Mouse (Mus musculus) midbrain, embryonic 14.5 days (tissue): ENCODE measurements around the gene Mios. TPM values are rescaled to one million over a fixed set of nuclear protein-coding genes. Genes with fewer than 3 reads are reported as not detected.

Source experiments
- polyA plus RNA-seq: library from polyadenylated mRNA; unstranded; fragments of >200 nt; fragmentation: Nextera tagmentation; extraction: Ambion mirVana; gene quantifications from 2 replicates; pipeline ENCODE4 v1.2.1, GENCODE M21; 2014

Gene Mios
- polyA plus RNA-seq, 1 experiment from 2014 or later = 32.0 TPM

Other genes starting within 250 kb of the Mios start
- gene Col28a1, start 16.6 kb upstream of the Mios start, polyA plus RNA-seq = 0.39 and 0.49 TPM in 2 replicates
- gene Rpa3, start 50.0 kb downstream of the Mios start, polyA plus RNA-seq = 63.4 and 65.6 TPM in 2 replicates
- 57.2 and 64.3 TPM in 2 replicates for gene Umad1, start 50.1 kb downstream of the Mios start, polyA plus RNA-seq
- gene Gm45062, start 50.2 kb downstream of the Mios start, polyA plus RNA-seq = 5.5 and 15.4 TPM in 2 replicates